Mouse (Mus musculus): Measurements from ENCODE around the gene Rimkla.
A peak's percentile ranks its signal among the peaks of the same experiment; 100 is the strongest.

The Rimkla gene

GRCm38 (mm10) chr4:119467720-119468380 is 24.6 kb downstream of the Rimkla start:
- DNase-seq (ENCODE audit: low read depth, low spot score), result peak; percentile 46

GRCm38 (mm10) chr4:119465841-119466240 is 26.6 kb downstream of the Rimkla start:
- DNase-seq (ENCODE audit: low read depth, low spot score), result no peak

GRCm38 (mm10) chr4:119463756-119464419 is 28.5 kb downstream of the Rimkla start:
- no peak for DNase-seq (ENCODE audit: low read depth, low spot score)

GRCm38 (mm10) chr4:119462858-119463755 is 29.3 kb downstream of the Rimkla start:
- peak; percentile 55 for DNase-seq (ENCODE audit: low read depth, low spot score)

- no peak for DNase-seq (ENCODE audit: low read depth, low spot score)
Measured at GRCm38 (mm10) chr4:119462457-119462856, 30.0 kb downstream of the Rimkla start.

- no peak for DNase-seq (ENCODE audit: low read depth, low spot score)
Measured at GRCm38 (mm10) chr4:119460728-119461141, 31.7 kb downstream of the Rimkla start.

- DNase-seq (ENCODE audit: low read depth, low spot score), result peak; percentile 70
Measured at GRCm38 (mm10) chr4:119460296-119460695, 32.1 kb downstream of the Rimkla start.

- DNase-seq (ENCODE audit: low read depth, low spot score), result peak; percentile 30
Measured at GRCm38 (mm10) chr4:119453533-119453932, 38.9 kb downstream of the Rimkla start.

- DNase-seq (ENCODE audit: low read depth, low spot score), result no peak
Measured at GRCm38 (mm10) chr4:119453128-119453527, 39.3 kb downstream of the Rimkla start.

- no peak for DNase-seq (ENCODE audit: low read depth, low spot score)
Measured at GRCm38 (mm10) chr4:119450436-119450835, 42.0 kb downstream of the Rimkla start.

- DNase-seq (ENCODE audit: low read depth, low spot score), result no peak
Measured at GRCm38 (mm10) chr4:119447786-119448185, 44.6 kb downstream of the Rimkla start.

GRCm38 (mm10) chr4:119447261-119447660 is 45.2 kb downstream of the Rimkla start:
- DNase-seq (ENCODE audit: low read depth, low spot score), result no peak

- peak; percentile 80 for DNase-seq (ENCODE audit: low read depth, low spot score)
Measured at GRCm38 (mm10) chr4:119442539-119442938, 49.9 kb downstream of the Rimkla start.

GRCm38 (mm10) chr4:119441836-119442235 is 50.6 kb downstream of the Rimkla start:
- DNase-seq (ENCODE audit: low read depth, low spot score), result peak; percentile 69

GRCm38 (mm10) chr4:119437936-119438335 is 54.5 kb downstream of the Rimkla start:
- DNase-seq (ENCODE audit: low read depth, low spot score), result no peak

- peak; percentile 66 for DNase-seq (ENCODE audit: low read depth, low spot score)
Measured at GRCm38 (mm10) chr4:119430678-119431077, 61.8 kb downstream of the Rimkla start.

GRCm38 (mm10) chr4:119427680-119428079 is 64.7 kb downstream of the Rimkla start:
- DNase-seq (ENCODE audit: low read depth, low spot score), result no peak

- DNase-seq (ENCODE audit: low read depth, low spot score), result no peak
Measured at GRCm38 (mm10) chr4:119425601-119426000, 66.8 kb downstream of the Rimkla start.

- no peak for DNase-seq (ENCODE audit: low read depth, low spot score)
Measured at GRCm38 (mm10) chr4:119425077-119425476, 67.4 kb downstream of the Rimkla start.

GRCm38 (mm10) chr4:119422294-119422964 is 70.0 kb downstream of the Rimkla start, which contains the start of the genes Ppcs and Zmynd12:
TSS of gene Ppcs (minus strand) at chr4:119422420.
TSS of gene Zmynd12 (plus strand) at chr4:119422814.
- peak; percentile 98 for DNase-seq (ENCODE audit: low read depth, low spot score)

GRCm38 (mm10) chr4:119421921-119422293 is 70.5 kb downstream of the Rimkla start:
- no peak for DNase-seq (ENCODE audit: low read depth, low spot score)

Data from ZHBTc4 (cell line).